Mouse (Mus musculus): ENCODE measurements around the gene Mas1.

DNA sequence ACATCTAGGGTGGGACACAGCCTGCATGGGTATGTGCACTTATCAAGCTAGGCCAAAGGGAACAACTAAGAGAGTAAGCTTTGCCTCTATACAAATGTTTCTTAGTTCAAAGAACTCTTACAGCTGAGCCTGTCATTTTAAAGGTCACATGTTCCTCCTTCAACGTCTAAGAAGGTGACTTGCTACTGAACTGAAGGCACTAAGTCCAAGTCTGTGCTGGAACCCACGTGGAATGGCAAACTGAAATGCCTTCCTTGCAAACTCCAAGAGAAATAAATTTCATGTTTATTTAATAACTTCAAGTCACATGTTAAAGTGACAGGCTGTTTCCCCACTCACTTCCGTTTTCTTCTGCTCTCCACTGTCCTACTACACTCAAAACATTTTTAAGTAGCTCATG is 10.5 kb downstream of the Mas1 start:
- no peak for TF ChIP-seq CTCF (IDR thresholded peaks at IDR 0.05; ENCODE audit: extremely low read depth, insufficient read depth, low read length)
- TF ChIP-seq POLR2A (IDR thresholded peaks at IDR 0.05; ENCODE audit: extremely low read depth, insufficient read depth, low read length) = no peak

Measured in cortical plate, adult 2 months (tissue).